Mouse (Mus musculus) CH12.LX (cell line): Measurements from ENCODE around the gene Atp2a3. TPM values are rescaled to one million over a fixed set of nuclear protein-coding genes. Genes with fewer than 3 reads are reported as not detected.

Source experiments
- DNase-seq: peaks from one replicate; pipeline ENCODE4 v3.0.0-alpha.2; 2013; ENCODE audit errors: extremely low read depth
- H3K27ac ChIP-seq: 2 replicates; pipeline ENCODE4 v1.5.1; 2012; ENCODE audit warnings: low read depth, mild to moderate bottlenecking, control low read depth, moderate library complexity; ENCODE audit not compliant: insufficient read depth
- H3K27me3 ChIP-seq: replicated peaks from 2 replicates; pipeline ENCODE3; 2012; ENCODE audit warnings: inconsistent platforms
- H3K36me3 ChIP-seq, 2 experiments: replicated peaks in 1 of 2; 2 replicates each; pipeline versions ENCODE3 to v1.6.1; 2012; ENCODE audit warnings: inconsistent platforms in 1 of 2, low read length in 1 of 2, mild to moderate bottlenecking in 1 of 2, mixed read lengths in 1 of 2, moderate library complexity in 1 of 2; ENCODE audit not compliant: control insufficient read depth in 1 of 2, insufficient read depth in 1 of 2
- H3K4me1 ChIP-seq, 2 experiments: 2 replicates each; pipeline ENCODE4 v1.6.1; 2012; ENCODE audit warnings: inconsistent platforms in 1 of 2, moderate library complexity in 1 of 2; ENCODE audit not compliant: insufficient read depth in 2 of 2, control insufficient read depth in 1 of 2
- H3K4me2 ChIP-seq: 2 replicates; pipeline ENCODE4 v1.6.1; 2012; ENCODE audit warnings: low read depth, mild to moderate bottlenecking, control low read depth; ENCODE audit not compliant: poor library complexity, insufficient read depth, severe bottlenecking
- H3K4me3 ChIP-seq, 3 experiments: fragments of 150-350 bp in 1 of 3; sonication (generic) in 1 of 3; replicated peaks in 1 of 3; 2 replicates each; pipeline versions ENCODE3 to v1.5.1; 2011 to 2012; ENCODE audit warnings: low read depth in 2 of 3, low read length in 2 of 3, mild to moderate bottlenecking in 2 of 3, moderate library complexity in 2 of 3, control low read depth in 1 of 3, improper control_type of control experiment in 1 of 3, inconsistent platforms in 1 of 3, mixed read lengths in 1 of 3; ENCODE audit not compliant: poor library complexity in 1 of 3
- H3K79me2 ChIP-seq: replicated peaks from 2 replicates; pipeline ENCODE4 v1.6.1; 2012; ENCODE audit warnings: mild to moderate bottlenecking, moderate library complexity; ENCODE audit not compliant: control insufficient read depth, poor library complexity, insufficient read depth, severe bottlenecking; ENCODE audit errors: extremely low read depth
- H3K9ac ChIP-seq: 2 replicates; pipeline ENCODE4 v1.6.1; 2012; ENCODE audit warnings: low read depth, mild to moderate bottlenecking, control low read depth, moderate library complexity; ENCODE audit not compliant: insufficient read depth
- H3K9me3 ChIP-seq: replicated peaks from 2 replicates; pipeline ENCODE3; 2012; ENCODE audit warnings: low read length, inconsistent platforms, mixed read lengths
- CTCF ChIP-seq, 2 experiments: IDR thresholded peaks in 1 of 2; conservative IDR thresholded peaks in 1 of 2; 2 replicates each; pipeline ENCODE4 v1.5.1; 2011 to 2012; ENCODE audit warnings: low read depth in 2 of 2, low read length in 2 of 2, improper control_type of control experiment in 1 of 2, inconsistent platforms in 1 of 2, mild to moderate bottlenecking in 1 of 2, moderate library complexity in 1 of 2
- E2F4 ChIP-seq: IDR thresholded peaks from 2 replicates; pipeline ENCODE4 v1.6.1; 2011; ENCODE audit warnings: low read depth, low read length, improper control_type of control experiment; ENCODE audit not compliant: insufficient replicate concordance
- ELF1 ChIP-seq: IDR thresholded peaks from 2 replicates; pipeline ENCODE4 v1.6.1; 2014; ENCODE audit warnings: low read depth, mild to moderate bottlenecking, inconsistent platforms, low read length, improper control_type of control experiment
- HCFC1 ChIP-seq: IDR thresholded peaks from 2 replicates; pipeline ENCODE4 v1.6.1; 2012; ENCODE audit warnings: low read depth, mild to moderate bottlenecking, inconsistent platforms, low read length, improper control_type of control experiment
- MAX ChIP-seq: IDR thresholded peaks from 2 replicates; pipeline ENCODE4 v1.6.1; 2011; ENCODE audit warnings: low read length, improper control_type of control experiment
- MYC ChIP-seq: IDR thresholded peaks from 2 replicates; pipeline ENCODE4 v1.6.1; 2011; ENCODE audit warnings: low read depth, mild to moderate bottlenecking, improper control_type of control experiment, low read length
- PAX5 ChIP-seq: IDR thresholded peaks from 2 replicates; pipeline ENCODE4 v1.6.1; 2012; ENCODE audit warnings: low read length, inconsistent platforms, mixed read lengths
- RCOR1 ChIP-seq: conservative IDR thresholded peaks from 2 replicates; pipeline ENCODE4 v1.6.1; 2012; ENCODE audit warnings: low read depth, mild to moderate bottlenecking, inconsistent platforms, low read length, improper control_type of control experiment
- SMC3 ChIP-seq: IDR thresholded peaks from 2 replicates; pipeline ENCODE4 v1.6.1; 2011; ENCODE audit warnings: low read depth, low read length, improper control_type of control experiment
- ZMIZ1 ChIP-seq: IDR thresholded peaks from 2 replicates; pipeline ENCODE4 v1.6.1; 2012; ENCODE audit warnings: low read depth, mild to moderate bottlenecking, inconsistent platforms, low read length, improper control_type of control experiment
- dilution Hi-C: fragments of 300-500 bp; cut with MboI; formaldehyde crosslinking; loops from 2 replicates; pipeline ENCODE4 v1.14.3; 2020; ENCODE audit warnings: low sequenced_read_pairs; ENCODE audit not compliant: extremely low pct_unique_long_range_greater_than_20kb, extremely low pct_ligation_motif_present
- in situ Hi-C: fragments of 300-500 bp; cut with MboI; formaldehyde crosslinking; loops from 3 replicates; pipeline ENCODE4 v1.14.3; 2019; ENCODE audit warnings: low sequenced_read_pairs, low pct_ligation_motif_present, low pct_unique_long_range_greater_than_20kb, mixed read lengths
- polyA plus RNA-seq: library from polyadenylated mRNA; unstranded; fragments of >175 nt; gene quantifications from 2 replicates; pipeline ENCODE4 v1.2.1, GENCODE M21; 2012; ENCODE audit warnings: low read depth; ENCODE audit not compliant: insufficient read length
- total RNA-seq, 2 experiments: library from RNA; depleted of rRNA; stranded (reverse); fragments of 300-350 nt in 1 of 2; fragments of >200 nt in 1 of 2; gene quantifications; 2 replicates each; pipeline ENCODE4 v1.2.3; 2012 to 2014

Gene Atp2a3
- total and polyA plus RNA-seq, 3 experiments = 61.4 to 279 (median 218) TPM

- H3K79me2 ChIP-seq = no peaks in the 10 kb centered on the region
- no peaks in the 10 kb centered on the region for H3K27me3 ChIP-seq
- no peak overlapping the region for H3K4me3 ChIP-seq
- no peak overlapping the region for H3K4me2 ChIP-seq
- peaks cover under 1 to 10% of the 10 kb centered on the region in 2 experiments; a peak in 2 of 4 replicates for H3K4me1 ChIP-seq
- dilution Hi-C loops = no loop called here
- no peaks in the 10 kb centered on the region for H3K9me3 ChIP-seq
- H3K27ac ChIP-seq = no peak overlapping the region
- in situ Hi-C loops = no loop called here
- no peak overlapping the region for H3K9ac ChIP-seq
- no peak for TF ChIP-seq RCOR1
- H3K36me3 ChIP-seq = peaks cover 21 to 76% of the 10 kb centered on the region in 2 experiments
- no peak for DNase-seq
Measured at GRCm38 (mm10) chr11:73030821-73031498, 70.0 kb downstream of the Atp2a3 start.

- in situ Hi-C loops = no loop called here
- TF ChIP-seq MAX (no peak), HCFC1 (no peak), MYC (no peak)
- TF ChIP-seq, all 38 proteins: peak for 0
- no peaks in the 10 kb centered on the region for H3K27me3 ChIP-seq
- peaks cover 6 to 16% of the 10 kb centered on the region in 2 experiments; a peak in 3 of 4 replicates for H3K4me1 ChIP-seq
- H3K79me2 ChIP-seq = no peaks in the 10 kb centered on the region
- H3K9me3 ChIP-seq = no peaks in the 10 kb centered on the region
- no peak overlapping the region for H3K27ac ChIP-seq
- no peak for DNase-seq
- H3K4me3 ChIP-seq = no peak overlapping the region
- peaks cover 21 to 76% of the 10 kb centered on the region in 2 experiments for H3K36me3 ChIP-seq
- no peak overlapping the region for H3K4me2 ChIP-seq
- dilution Hi-C loops = no loop called here
- H3K9ac ChIP-seq = no peak overlapping the region
Measured at GRCm38 (mm10) chr11:73031536-73031935, 70.6 kb downstream of the Atp2a3 start.

- Histone ChIP-seq H3K4me2 (no peak overlapping the region), H3K27ac (no peak overlapping the region), H3K27me3 (no peaks in the 10 kb centered on the region), H3K4me1 (peaks cover 26 to 39% of the 10 kb centered on the region in 2 experiments), H3K79me2 (no peaks in the 10 kb centered on the region), H3K9ac (no peak overlapping the region), H3K4me3 (no peak overlapping the region), H3K36me3 (peaks cover 27 to 74% of the 10 kb centered on the region in 2 experiments), H3K9me3 (no peaks in the 10 kb centered on the region)
- dilution Hi-C loops = no loop called here
- no peak for DNase-seq
- TF ChIP-seq MAX = no peak
- no peak for TF ChIP-seq CTCF (conservative IDR thresholded peaks at IDR 0.05 in 1 of 2, IDR thresholded peaks at IDR 0.05 in 1 of 2; ENCODE audit: low read depth in 2 of 2, low read length in 2 of 2)
- no peak for TF ChIP-seq PAX5
- TF ChIP-seq SMC3 = no peak
- no peak for TF ChIP-seq ELF1
- TF ChIP-seq ZMIZ1 = no peak
- no peak for TF ChIP-seq E2F4
- in situ Hi-C loops = no loop called here
Measured at GRCm38 (mm10) chr11:73036077-73036476, 75.1 kb downstream of the Atp2a3 start.
